Mouse (Mus musculus) layer of hippocampus, adult 2 months (tissue): ENCODE results near the gene Olfr543. TPM values are rescaled to one million over a fixed set of nuclear protein-coding genes. Genes with fewer than 3 reads are reported as not detected.
"Not testable (repeated sequence)": the region's sequence is repeated elsewhere in the genome, so short reads cannot be mapped to it uniquely, and the experiment has no call there.

Source experiments
- DNase-seq, 2 experiments: peaks; one replicate each; pipeline ENCODE4 v3.0.0; 2022; ENCODE audit warnings: low spot score in 2 of 2
- H3K27ac ChIP-seq: fragments of 200-600 bp; 2 replicates; pipeline ENCODE4 v1.8.1; 2022
- H3K4me3 ChIP-seq: fragments of 200-600 bp; 2 replicates; pipeline ENCODE4 v1.8.1; 2022; ENCODE audit warnings: mild to moderate bottlenecking
- CTCF ChIP-seq: fragments of 200-600 bp; conservative IDR thresholded peaks from 2 replicates; pipeline ENCODE4 v1.8.1; 2022; ENCODE audit warnings: antibody characterized with exemption, mild to moderate bottlenecking, moderate library complexity
- total RNA-seq, 2 experiments: library from RNA; stranded (reverse); gene quantifications; 2 replicates each; pipeline ENCODE4 v1.2.3; 2021

Gene Olfr543
- total RNA-seq, 2 experiments from 2014 or later = not detected

DNA sequence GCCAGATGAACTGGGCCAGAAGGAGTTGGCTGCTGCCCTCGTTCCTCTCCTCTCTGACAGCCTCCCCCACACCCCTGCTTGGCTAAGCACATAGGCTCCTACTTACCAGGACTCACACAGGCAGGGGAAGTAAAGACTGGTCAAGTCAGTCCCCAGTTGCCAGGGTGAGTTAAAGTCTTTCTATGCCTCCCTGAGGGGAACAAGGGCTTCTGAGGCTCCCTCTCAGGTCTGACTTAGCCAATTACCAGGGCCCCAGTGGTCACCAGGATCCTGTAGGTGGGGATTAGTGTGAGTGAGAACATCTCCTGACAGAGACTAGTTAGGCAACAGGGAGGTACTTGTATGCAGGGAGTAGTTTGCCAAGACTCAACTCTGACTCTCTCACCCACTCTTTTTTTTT lies 6.7 kb upstream of the Olfr543 start, which contains the start of gene Olfr544:
Olfr544 (minus strand) TSS at position 153 of the 400 bp plus-strand sequence.
- H3K27ac ChIP-seq = no peak within 1 kb of the TSS
- no peak for TF ChIP-seq CTCF
- no peak for DNase-seq
- no peak within 1 kb of the TSS for H3K4me3 ChIP-seq

DNA sequence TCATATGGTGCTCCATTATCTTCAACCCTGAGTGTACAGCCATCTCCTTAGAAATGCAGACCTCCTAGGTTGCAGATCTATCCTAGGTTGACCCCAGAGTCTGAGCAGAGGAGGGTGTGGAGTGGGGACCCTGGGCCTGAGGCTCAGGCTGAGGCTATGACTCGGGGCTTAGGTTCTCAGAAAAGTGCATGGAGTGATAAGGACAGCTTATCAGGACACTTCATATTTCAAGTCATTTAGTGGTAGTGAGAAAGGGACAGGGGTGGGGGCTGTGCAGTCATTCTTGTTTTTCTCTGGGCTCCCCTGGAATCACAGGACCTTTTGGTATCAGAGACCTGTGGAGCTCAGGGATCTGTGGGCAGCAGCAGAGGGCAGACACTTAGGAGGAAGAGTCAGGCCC lies 4.6 kb upstream of the Olfr543 start:
- TF ChIP-seq CTCF = no peak
- H3K27ac ChIP-seq = no peak overlapping the region
- H3K4me3 ChIP-seq = no peak overlapping the region
- no peak for DNase-seq

DNA sequence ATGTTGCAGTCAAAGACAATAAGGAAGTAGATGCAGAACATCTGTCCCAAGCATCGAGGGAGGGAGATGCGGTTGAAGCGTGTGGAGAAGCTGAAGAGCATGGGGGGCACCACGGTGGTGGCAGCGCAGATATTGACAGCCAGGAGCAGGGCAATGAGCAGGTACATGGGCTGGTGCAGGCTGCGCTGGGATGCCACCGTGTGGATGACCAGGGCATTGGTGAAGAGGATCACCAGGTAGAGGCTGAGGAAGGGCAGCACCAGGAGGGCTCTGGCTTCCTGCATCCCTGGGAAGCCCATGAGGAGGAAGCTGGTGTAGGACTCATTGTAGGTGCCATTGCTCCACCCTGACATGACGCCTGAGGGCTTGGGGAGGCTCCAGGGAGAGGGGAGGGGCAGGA lies 3.3 kb upstream of the Olfr543 start:
- not testable (repeated sequence) for H3K27ac ChIP-seq, H3K4me3 ChIP-seq, DNase-seq

DNA sequence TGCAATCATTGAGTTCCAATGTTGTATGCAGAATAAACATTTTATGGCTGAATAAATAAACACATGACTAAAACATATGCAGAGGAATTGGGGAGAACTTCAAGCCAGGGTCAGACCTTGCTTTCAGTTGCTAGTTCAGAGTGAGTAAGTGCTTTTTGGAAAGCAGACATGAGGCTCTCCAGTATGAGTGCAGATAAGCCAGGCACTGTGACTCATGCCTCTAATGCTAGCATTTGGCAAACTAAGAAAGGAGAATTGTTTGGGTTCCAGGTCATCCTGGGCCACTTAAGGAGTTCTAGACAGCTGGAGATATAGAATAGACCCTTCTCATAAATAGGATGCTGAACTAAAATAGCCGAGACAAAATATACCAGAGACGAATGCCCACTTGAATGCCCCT lies 2.2 kb upstream of the Olfr543 start:
- Histone ChIP-seq H3K27ac (no peak overlapping the region), H3K4me3 (no peak overlapping the region)
- DNase-seq = no peak
- no peak for TF ChIP-seq CTCF

DNA sequence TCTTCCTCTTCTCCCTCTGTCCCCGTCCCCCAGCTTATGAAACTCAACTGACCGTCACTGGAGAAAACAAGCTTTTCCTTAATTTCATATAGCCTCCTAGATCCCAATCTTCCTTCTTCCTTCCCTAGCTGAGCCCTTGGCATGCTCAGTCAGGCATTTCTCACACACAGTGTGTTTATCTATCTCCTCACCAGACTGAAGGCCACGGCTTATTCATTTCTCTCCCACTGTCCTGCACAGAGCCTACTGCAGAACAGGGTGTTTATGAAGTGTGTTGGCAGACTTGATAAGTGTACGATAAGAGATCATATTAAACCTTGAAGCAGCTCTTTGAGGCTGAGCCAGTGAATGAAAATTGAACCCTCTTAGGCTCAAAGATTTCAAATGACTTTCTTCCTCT lies 658 bp downstream of the Olfr543 start:
- no peak for TF ChIP-seq CTCF
- no peak overlapping the region for H3K4me3 ChIP-seq
- no peak for DNase-seq
- H3K27ac ChIP-seq = no peak overlapping the region

DNA sequence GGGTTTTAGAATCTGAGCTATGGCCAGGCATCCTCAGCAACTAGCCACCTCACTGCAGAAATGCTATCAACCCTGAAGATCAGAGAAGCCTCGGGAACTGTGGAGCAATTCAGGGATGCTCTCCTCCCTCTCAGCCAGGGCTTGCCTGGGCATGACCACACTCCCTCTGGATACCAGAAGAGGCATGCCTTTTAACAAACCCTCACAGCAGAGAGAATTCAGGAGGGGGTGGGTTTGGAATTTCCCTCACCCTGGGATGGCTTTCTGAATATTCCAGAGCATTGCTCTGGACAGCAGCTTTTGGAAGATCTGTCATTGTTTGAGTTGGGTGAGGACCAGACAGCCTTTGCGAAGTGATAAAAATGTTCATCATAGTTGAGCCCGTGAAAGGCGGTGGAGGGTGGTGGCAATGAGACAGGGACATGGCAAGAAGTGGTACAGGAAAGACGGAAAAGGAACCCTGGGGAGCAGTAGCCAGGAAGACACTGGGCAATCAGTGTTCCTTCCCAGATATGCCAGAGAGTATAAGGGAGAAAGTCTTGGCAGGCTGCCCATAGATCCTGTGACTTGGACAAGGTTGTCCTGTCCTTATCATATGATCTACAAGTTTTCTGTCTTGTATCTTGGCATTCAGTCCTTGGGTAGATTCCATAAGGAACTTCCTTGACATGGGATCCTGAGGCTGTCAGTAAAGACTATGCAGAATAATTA lies 2.0 kb downstream of the Olfr543 start:
- no peak for TF ChIP-seq CTCF
- H3K27ac ChIP-seq = no peak overlapping the region
- DNase-seq = no peak
- H3K4me3 ChIP-seq = no peak overlapping the region

DNA sequence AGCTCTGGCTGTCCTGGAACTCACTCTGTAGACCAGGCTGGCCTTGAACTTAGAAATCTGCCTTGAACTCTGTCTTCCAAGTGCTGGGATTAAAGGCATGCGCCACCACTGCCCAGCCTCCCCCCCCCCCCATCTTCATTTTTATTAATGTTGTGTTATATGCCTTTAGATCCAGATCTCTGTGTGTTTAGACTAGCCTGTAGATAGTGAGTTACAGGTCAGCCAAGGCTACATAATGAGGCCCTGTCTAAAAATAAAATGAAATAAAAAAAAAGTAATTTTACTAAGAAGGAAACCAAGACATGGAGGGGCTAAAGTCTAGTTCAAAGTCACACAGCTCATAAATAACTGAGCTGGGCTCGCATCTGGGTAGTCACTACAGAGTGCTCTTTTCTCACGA lies 2.6 kb downstream of the Olfr543 start:
- DNase-seq = no peak
- Histone ChIP-seq H3K27ac (no peak overlapping the region), H3K4me3 (no peak overlapping the region)
- no peak for TF ChIP-seq CTCF

DNA sequence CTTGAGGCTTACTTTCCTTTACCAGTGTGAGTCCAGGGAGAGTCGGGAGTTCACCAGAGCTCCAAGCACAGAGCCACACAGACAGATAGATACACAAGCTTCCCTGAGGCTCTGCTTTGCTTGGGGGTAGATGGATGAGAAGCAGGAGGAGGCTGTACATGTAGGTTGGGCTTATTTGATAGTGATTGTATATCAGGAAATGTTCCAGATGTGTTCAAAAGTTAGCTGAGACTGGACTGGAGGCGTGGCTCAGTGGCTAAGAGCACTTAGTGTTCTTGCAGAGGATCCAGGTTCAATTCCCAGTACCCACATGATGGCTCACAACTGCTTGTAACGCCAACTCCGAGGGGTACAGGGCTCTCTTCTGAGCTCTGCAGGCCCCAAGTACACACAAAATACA lies 3.1 kb downstream of the Olfr543 start:
- H3K27ac ChIP-seq = no peak overlapping the region
- TF ChIP-seq CTCF = no peak
- H3K4me3 ChIP-seq = no peak overlapping the region
- no peak for DNase-seq

DNA sequence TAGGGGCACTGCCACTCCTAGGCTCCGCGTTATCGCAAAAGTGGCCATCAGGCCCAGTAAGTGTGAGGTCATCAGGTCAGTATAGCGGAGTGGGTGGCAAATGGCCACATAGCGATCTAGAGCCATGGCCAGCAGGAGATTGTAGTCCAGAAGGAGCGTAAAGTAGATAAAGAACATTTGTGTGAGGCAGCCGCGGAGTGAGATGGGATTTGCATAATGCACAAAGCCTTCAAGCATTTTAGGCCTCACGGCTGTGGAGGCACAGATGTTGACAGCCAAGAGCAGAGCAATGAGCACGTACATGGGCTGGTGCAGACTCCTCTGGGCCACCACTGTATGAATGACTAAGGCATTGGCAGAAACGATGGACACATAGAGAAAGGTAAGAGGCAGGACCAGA lies 4.1 kb downstream of the Olfr543 start:
- H3K4me3 ChIP-seq = no peak overlapping the region
- no peak for DNase-seq
- no peak for TF ChIP-seq CTCF
- H3K27ac ChIP-seq = no peak overlapping the region

DNA sequence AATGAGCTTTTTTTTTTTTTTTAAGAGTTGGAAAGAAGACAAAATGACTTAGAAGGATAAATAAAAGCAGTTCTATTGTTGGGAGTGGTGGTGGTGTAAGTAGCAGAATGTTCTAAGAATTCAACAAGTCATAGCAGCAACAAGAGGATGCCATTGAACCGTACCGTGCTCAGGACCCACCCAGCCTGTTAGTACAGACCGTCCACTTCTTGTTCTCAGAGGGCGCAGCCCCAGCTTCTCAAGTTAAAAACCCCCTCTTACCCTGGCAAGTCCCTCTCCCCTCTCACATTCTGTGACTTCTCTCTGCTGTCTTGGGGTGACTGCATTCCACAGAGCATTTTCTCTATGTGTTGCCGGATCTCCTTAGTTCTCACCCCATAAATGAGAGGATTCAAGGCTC lies 4.9 kb downstream of the Olfr543 start:
- TF ChIP-seq CTCF = no peak
- no peak for DNase-seq
- no peak overlapping the region for H3K4me3 ChIP-seq
- no peak overlapping the region for H3K27ac ChIP-seq

DNA sequence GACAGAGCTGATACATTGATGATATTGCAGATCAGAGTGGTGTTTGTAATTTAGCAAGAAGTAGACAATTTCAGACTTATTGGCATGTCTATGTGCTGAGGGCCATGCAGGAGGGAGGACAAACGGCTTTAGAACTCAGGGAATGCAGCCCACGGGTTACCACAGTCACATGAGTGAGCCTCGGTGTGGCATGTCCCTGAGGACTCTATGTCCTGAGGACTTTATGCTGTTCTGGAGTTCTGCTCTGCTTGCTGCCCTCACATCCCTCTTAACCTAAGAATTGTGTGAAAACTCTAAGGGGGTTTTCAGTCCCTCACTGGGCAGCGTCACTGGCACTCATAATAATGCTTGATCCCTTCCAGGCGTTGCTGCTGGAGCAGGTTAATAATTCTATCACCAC lies 8.8 kb downstream of the Olfr543 start:
- H3K4me3 ChIP-seq = no peak overlapping the region
- no peak for DNase-seq
- TF ChIP-seq CTCF = no peak
- no peak overlapping the region for H3K27ac ChIP-seq

DNA sequence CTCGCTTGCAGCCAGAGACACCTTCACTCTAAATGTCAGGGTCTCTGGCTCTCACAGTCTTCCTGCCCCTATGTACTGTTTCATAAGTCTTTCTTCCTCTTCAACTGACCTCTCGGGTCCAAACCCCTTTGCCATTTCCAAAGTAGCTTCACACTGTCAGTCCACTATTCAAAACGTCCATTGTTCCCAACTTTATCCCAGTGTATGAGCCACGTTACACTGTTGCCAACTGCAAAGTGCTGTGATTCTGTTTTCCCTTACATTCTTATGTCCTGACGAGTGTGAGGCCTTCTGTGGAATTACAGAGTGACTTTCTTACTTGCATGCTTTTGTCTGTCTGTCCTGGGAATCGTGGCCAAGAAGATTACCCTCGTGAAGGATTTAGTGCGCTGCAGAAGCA lies 13.9 kb downstream of the Olfr543 start:
- no peak for DNase-seq
- no peak overlapping the region for H3K27ac ChIP-seq
- TF ChIP-seq CTCF = no peak
- no peak overlapping the region for H3K4me3 ChIP-seq

DNA sequence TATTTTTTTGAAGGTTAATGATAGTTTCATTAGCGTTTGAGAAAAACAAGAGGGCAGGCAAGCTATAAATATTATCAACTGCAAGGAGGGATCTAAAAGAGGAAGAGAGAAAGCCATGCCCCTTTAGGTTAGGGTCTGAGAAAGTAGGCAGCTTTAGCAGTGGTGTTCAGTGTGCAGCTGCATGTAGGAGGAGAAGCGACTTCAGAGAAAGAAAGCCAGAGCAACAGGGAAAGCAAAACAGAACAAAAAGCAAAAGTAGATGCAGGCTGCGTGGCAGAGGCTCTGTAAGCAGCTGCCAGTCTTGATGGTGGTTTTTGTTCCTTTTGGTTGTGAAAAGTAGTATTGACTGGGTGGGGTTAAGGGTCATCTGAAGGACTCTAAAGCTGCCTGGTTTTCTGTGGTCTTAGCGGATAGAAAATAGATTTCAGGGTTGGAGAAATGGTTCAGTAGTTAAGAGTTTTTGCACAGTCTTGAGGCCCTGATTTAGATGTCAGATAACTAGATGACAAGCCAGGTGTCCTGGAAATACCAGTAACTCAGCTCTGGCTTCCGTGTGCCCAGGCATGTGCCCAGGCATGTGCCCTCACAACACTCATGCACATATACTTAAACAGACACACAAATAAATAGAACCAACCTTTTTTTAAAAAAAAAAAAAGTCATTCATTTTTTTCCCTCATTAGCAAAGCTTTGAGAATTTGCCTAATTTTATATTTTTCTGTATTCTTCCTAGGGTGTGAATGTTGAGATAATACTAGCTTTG lies 22.7 kb downstream of the Olfr543 start:
- no peak for TF ChIP-seq CTCF
- DNase-seq = no peak
- no peak overlapping the region for H3K4me3 ChIP-seq
- no peak overlapping the region for H3K27ac ChIP-seq

DNA sequence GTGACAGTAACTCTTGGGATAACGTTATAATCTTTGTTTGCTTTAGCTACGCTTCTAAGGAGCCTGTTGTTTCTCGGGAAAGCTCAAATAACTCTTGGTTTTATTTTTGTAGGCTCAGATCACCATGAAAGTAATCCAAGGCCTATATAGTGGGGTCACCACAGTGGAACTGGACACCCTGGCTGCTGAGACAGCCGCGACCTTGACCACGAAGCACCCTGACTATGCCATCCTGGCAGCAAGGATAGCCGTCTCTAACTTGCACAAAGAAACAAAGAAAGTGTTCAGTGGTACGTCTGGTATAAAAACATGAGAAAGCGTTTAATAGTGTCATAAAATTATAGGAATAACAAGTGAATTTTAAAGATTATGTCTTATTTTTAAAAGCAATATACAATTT lies 35.0 kb downstream of the Olfr543 start:
- Histone ChIP-seq H3K4me3 (no peak overlapping the region), H3K27ac (no peak overlapping the region)
- no peak for TF ChIP-seq CTCF
- no peak for DNase-seq
